Mouse (Mus musculus) cerebellum, adult 18-20 months (tissue): ENCODE results near the gene Poln.
A peak's percentile ranks its signal among the peaks of the same experiment; 100 is the strongest.

Experiments
- DNase-seq, 2 experiments: peaks; one replicate each; pipeline ENCODE4 v3.0.0; 2021

Gene Poln

GRCm38 (mm10) chr5:34186391-34186790 lies 17.1 kb upstream of the Poln start:
- peak in 1 of 2 experiments; percentile 16 for DNase-seq

- DNase-seq = peak; percentile 9 to 16
Measured at GRCm38 (mm10) chr5:34185791-34186190, 16.5 kb upstream of the Poln start.

DNA sequence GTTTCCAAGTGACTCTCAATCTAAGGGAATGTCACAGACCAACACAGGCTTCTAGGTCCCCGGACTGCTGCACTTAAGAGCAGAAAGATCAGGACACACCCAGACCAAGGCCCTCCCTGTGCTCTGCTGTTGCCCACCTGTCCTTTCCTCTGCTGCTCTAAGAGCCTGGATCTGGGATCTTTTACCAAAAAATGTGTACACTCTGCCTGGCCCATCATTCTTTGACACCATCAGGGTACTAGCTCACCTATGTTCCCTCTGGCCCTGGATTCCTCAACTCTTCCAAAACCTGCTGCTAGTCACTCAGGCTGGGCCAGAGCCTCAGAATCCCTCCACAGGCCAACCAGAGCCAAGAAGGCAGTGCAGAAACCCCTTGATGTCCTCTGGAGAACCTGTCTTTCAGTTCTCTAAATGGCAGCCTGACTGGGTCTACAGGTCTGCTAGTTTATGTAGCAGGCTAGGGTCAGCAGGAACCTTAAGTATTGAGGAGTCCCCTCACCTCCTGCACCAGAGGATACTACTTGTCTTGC lies 15.9 kb upstream of the Poln start:
- peak; percentile 5 to 11 for DNase-seq

DNA sequence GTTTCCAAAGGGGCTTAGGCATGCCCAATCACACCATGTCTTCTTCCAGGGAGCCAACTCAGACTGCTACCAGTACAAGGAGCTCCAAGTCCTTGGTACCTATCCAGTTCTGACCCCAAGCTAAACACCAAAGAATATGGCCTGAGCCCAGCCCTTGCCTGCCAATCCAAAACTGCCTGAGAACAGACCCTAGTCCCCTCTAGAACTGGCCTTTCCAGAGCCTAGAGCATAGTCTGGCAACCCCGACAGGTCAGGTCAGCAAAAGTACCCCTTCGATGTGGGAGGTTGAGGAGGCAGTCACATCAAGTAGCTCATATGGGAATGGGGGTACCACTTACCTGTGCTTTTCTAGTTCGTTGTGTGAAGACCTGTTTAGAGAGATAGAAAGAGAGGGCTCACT lies 14.7 kb upstream of the Poln start:
- DNase-seq = peak; percentile 5 to 22

DNA sequence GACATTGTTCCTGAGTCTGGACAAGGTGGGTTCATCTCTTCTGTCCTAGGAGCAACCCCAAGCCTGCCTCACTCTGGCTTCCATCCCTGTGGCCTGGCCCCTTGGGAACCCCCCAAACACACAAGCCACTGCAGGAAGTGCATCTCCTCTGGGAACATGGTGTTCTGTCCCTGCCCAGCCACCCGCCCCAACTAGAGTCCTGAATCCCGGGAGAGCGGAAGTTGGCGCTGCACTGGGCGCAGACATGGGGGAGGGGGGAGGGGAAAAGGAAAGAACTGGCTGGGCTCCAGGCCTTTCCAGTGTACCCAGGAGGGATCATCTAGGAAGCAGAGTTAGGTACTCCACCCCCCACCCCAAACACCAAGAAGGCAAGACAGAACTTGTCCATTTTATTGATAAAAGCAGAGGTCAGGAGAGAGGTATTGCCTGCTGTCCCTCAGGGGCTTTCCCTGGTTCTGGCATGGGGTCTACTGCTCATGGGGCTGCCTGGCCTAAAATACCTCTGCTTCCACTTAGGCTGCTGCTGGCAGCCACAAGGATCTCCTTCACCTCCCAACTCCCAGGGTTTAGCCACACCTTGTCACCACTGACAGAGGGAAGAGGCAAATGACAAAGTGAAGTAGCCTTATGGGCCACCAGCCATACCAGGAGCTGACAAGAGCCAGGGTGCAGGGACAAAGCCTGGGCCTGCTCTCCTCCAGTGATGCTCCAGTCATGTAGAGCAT lies 14.1 kb upstream of the Poln start:
- DNase-seq = peak; percentile 21 to 29

DNA sequence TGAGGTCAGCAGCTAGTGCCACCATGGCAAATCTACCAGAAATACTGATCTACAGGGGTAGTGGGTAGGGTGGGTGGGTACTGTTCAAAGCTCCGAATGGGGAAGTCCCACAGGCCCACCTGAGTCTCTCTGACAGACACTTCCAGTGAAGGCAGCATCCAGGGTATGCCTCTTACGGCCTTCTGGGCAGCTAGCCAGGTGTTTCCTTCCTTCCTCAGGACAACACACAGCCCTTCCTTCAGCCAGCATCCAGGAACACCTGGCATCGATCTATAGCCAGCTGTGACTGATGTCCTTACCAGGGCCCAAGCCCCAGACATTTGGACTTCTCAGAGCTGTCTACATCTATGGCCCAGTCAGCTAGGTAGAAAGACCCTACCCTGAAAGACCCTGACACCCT lies 13.2 kb upstream of the Poln start:
- peak; percentile 21 to 39 for DNase-seq

- peak in 1 of 2 experiments; percentile 22 for DNase-seq
Measured at GRCm38 (mm10) chr5:34177821-34178220, 8.6 kb upstream of the Poln start.

GRCm38 (mm10) chr5:34177091-34177490 lies 7.8 kb upstream of the Poln start:
- peak; percentile 67 to 78 for DNase-seq

DNA sequence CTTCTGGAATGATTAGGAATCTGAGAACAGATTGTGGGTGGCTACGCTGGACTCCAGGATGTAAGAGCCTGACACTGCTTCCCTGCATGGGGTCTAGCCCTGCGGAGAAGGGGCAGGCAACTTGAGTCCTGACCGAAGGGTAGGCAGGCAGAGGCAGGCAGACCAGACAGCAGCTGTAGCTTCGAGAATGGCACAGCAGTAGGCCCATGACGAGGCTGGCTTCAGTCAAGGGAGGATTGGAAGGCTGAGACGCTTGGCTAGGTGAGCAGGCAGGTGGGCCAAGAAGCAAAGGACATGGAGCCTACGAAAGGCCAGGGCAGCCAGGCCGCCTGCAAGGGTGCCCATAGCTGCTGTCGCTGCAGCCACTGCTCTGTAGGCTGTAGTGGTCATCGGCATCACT lies 7.4 kb upstream of the Poln start:
- peak; percentile 49 to 60 for DNase-seq

DNA sequence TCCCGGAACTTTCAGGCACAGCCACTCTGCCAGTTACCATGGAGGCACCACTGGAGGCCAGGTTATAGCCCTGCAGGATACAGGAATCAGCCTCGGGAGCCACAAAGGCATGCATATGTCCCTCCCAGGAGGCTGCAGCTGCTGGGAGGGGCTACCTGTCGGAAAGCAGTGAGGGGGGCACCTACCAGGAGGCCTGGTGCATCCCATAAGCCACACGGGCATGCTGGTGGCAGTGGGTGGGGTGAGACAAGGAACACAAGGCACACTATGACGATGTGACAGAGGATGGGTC lies 6.1 kb upstream of the Poln start:
- peak in 1 of 2 experiments; percentile 57 for DNase-seq

DNA sequence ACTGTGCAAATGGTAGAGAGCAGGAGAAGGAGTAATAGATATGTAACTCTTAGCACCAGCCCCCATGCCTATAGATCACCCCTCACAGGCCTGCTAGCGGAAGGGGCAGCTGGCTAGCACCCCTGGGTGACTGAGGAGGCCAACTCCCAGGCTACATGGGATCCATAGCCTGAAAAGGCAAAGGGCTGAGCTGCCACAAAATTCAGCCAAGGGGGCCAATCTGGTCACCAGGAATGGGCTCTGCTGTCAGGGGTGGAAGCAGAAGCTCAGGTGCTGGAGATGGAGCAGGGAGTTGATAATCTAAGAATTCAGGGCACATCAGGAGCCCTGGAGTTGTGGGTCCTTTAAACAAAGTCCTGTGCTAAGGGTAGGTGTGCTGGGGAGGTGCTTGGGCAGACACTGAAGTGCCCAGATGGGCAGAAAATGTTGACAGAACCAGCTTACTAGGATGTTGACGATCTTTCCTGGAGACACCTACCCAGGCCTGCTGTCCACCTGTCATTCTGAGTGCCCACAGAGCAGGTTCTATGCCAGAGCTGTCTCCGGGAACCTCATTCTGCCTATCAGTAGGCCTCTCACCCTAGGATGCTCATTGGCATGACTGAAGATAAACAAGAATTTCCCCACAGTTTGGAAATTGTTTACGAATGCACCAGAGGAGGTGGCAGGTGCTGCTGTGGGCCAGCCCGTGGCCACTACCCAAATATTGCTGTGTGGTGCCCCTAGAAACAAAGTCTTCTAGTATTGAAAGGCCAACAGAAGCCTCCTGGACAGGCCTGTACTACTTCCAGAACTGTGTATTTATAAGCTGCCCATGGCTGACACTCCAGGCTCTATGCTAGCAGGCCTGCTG lies 5.5 kb upstream of the Poln start:
- DNase-seq = peak in 1 of 2 experiments; percentile 51

GRCm38 (mm10) chr5:34174021-34174420 lies 4.8 kb upstream of the Poln start:
- peak in 1 of 2 experiments; percentile 22 for DNase-seq

DNA sequence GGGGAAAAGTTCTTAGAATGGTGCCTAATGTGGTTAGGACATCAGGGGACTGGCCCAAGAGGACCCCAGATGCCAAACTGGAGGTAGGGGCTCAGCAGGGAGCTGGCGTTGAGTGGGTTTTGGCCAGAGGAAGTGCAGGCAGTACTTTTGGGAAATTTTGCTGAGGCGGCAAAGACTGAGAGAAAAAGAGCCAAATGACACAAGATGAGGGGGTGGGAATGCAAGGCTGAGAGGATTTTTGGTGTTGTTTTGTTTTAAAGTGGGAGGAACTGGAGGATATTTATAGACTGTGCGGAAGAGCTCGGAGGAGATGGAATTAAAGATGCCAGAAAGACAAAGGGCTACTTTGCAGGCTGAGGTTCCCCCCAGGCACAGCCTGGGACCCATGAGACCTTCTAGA lies 1.5 kb upstream of the Poln start:
- DNase-seq = no peak

DNA sequence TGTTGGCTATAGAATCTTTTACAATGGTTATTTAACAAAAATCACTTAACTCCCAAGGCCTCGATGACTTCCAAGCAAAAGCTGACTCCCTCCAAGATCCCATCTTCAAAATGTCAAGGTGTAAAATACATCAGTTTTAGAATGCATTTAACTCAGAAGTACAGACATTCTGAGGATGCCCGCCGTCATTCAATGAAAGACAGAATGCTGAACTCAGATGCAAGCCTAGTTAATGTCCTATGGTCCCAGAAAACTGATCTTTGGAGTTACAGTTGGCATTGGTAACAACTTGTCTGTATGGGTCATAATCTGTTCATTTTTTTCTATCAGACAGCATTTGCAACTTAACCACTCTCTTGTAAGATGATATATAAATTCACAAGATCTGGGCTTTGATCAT lies 706 bp upstream of the Poln start:
- DNase-seq = no peak

- no peak for DNase-seq
Measured at GRCm38 (mm10) chr5:34167857-34168256, 1.4 kb downstream of the Poln start.

DNA sequence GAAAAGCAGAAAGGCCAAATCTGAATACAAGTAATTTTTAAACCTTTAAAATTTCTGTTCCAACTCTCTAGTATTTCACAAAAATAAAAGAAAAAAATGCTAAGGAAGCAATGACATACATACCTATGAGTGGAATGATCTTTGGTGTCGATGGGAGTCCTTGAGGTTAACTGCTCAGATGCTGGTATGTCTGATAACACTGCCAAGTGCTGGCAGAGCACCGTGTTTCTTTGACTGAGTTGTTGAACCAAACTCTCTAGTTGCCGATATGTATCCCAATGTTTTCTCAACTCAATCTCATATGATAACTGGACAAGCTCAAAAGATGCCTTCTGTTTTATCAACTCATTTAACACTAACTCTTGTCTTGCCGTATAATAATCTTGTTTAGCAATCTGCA lies 3.5 kb downstream of the Poln start:
- no peak for DNase-seq

DNA sequence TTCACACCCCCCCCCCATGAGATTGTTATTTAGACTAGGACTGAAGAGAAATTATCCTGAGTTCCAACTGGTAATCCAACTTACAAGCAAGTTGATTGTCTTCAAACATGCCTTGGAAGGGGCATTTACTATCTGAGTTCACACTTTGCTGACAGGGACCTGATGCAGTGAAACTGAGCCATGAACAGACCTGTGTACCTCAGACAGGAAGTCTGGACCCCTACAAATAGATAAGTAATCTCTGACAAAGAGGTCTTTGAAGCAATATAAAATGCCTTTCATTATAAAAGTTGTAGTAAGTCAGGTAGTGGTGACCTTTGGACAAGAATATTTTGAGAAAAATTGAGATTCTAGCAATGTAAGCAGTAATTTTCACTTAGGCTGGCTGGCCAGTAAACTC lies 20.8 kb downstream of the Poln start:
- DNase-seq = no peak

GRCm38 (mm10) chr5:34147554-34147953 lies 21.7 kb downstream of the Poln start:
- DNase-seq = no peak

- DNase-seq = peak; percentile 39 to 53
Measured at GRCm38 (mm10) chr5:34139751-34140150, 29.5 kb downstream of the Poln start.

DNA sequence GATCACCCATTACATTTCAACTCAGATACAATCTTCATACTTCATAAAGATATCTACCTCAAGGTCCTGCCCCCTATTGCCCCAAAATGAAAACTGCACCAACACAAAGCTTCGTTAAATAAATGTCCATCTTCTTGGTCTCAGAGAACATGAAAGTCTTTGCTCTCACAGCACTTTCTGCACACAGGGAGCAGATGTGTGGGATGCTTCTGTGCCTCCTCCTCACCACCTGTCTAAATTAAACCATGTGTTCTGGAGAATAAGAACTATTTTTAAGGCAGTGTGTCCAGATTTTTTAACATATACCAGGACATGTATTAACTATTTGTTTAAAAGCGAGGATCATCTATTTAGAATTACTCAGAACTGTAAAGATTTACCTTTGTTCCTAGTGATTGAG lies 36.5 kb downstream of the Poln start:
- no peak for DNase-seq

- no peak for DNase-seq
Measured at GRCm38 (mm10) chr5:34124131-34124530, 45.1 kb downstream of the Poln start.

GRCm38 (mm10) chr5:34119121-34119856 lies 50.0 kb downstream of the Poln start:
- DNase-seq = peak; percentile 65 to 71

GRCm38 (mm10) chr5:34105681-34106080 lies 63.6 kb downstream of the Poln start:
- DNase-seq = no peak
